Mouse (Mus musculus) thymus, adult 2 months (tissue): ENCODE results near the gene Cd79b. TPM values are rescaled to one million over a fixed set of nuclear protein-coding genes. Genes with fewer than 3 reads are reported as not detected.

Experiments used
- DNase-seq: peaks from one replicate; pipeline ENCODE4 v3.0.0; 2021
- H3K27ac ChIP-seq: fragments of 200-500 bp; 2 replicates; pipeline ENCODE4 v1.5.1; 2012; ENCODE audit warnings: low read length, control low read depth; ENCODE audit not compliant: control insufficient read depth, insufficient read depth
- H3K27me3 ChIP-seq: fragments of 200-500 bp; 2 replicates; pipeline ENCODE4 v1.6.1; 2012; ENCODE audit warnings: mild to moderate bottlenecking, low read length, moderate library complexity, mixed read lengths; ENCODE audit not compliant: control insufficient read depth, insufficient read depth
- H3K36me3 ChIP-seq: fragments of 200-500 bp; 2 replicates; pipeline ENCODE4 v1.6.1; 2012; ENCODE audit warnings: mild to moderate bottlenecking, low read length, moderate library complexity; ENCODE audit not compliant: control insufficient read depth, insufficient read depth
- H3K4me1 ChIP-seq: fragments of 200-500 bp; replicated peaks from 2 replicates; pipeline ENCODE4 v1.6.1; 2012; ENCODE audit warnings: low read length; ENCODE audit not compliant: control insufficient read depth, insufficient read depth
- H3K4me3 ChIP-seq: fragments of 200-500 bp; 2 replicates; pipeline ENCODE4 v1.5.1; 2012; ENCODE audit warnings: mild to moderate bottlenecking, low read length, control low read depth, moderate library complexity; ENCODE audit not compliant: control insufficient read depth, insufficient read depth
- CTCF ChIP-seq: fragments of 200-500 bp; IDR thresholded peaks from 2 replicates; pipeline ENCODE4 v1.5.1; 2012; ENCODE audit warnings: mild to moderate bottlenecking, control low read depth, low read length, moderate library complexity, borderline replicate concordance; ENCODE audit not compliant: control insufficient read depth, poor library complexity, insufficient read depth; ENCODE audit errors: extremely low read depth
- POLR2A ChIP-seq: fragments of 200-500 bp; IDR thresholded peaks from 2 replicates; pipeline ENCODE4 v1.6.1; 2012; ENCODE audit warnings: mild to moderate bottlenecking, low read length, control low read depth, moderate library complexity; ENCODE audit not compliant: control insufficient read depth, poor library complexity, insufficient read depth; ENCODE audit errors: extremely low read depth
- WGBS: fragments of 180-500 bp; shearing (Covaris S2); methylation state at CpG from one replicate; pipeline ENCODE4 v1.1.7; 2018; 5-methylcytosine and 5-hydroxymethylcytosine counted together
- polyA plus RNA-seq: library from polyadenylated mRNA; depleted of rRNA; stranded (reverse); fragments of >200 nt; gene quantifications from 2 replicates; pipeline ENCODE4 v1.2.3, GENCODE M21; 2012; rRNA removed

The Cd79b gene
- polyA plus RNA-seq = 33.2 and 39.6 TPM in 2 replicates

GRCm38 (mm10) chr11:106314333-106314812 is at the start of gene Cd79b:
Gene Cd79b (minus strand): TSS chr11:106314762.
- TF ChIP-seq POLR2A (no peak), CTCF (no peak)

GRCm38 (mm10) chr11:106359350-106359749 is 44.8 kb upstream of the Cd79b start:
- no peaks in the 10 kb centered on the region for H3K27me3 ChIP-seq
- DNase-seq = peak; percentile 55
- no peaks in the 10 kb centered on the region for H3K36me3 ChIP-seq
- peak; percentile 79; the same call in 1 of the 2 replicates for TF ChIP-seq CTCF
- TF ChIP-seq POLR2A = no peak
- H3K27ac ChIP-seq = no peak overlapping the region
- 28% methylated on average over 5 of the region's 5 CpGs for WGBS
- no peak overlapping the region for H3K4me3 ChIP-seq
- peaks cover 11% of the 10 kb centered on the region for H3K4me1 ChIP-seq

More at GRCm38 (mm10) chr11:106314333-106314812, at the start of gene Cd79b:
- H3K36me3 ChIP-seq = no peaks in the 10 kb centered on the region
- H3K4me1 ChIP-seq = peaks cover 49% of the 10 kb centered on the region
- no peak for DNase-seq
- 18% methylated on average over 9 of the region's 9 CpGs for WGBS
- peak within 1 kb of the TSS; percentile 27; the same call in 1 of the 2 replicates for H3K27ac ChIP-seq
- H3K4me3 ChIP-seq = peak within 1 kb of the TSS; percentile 62
- no peaks in the 10 kb centered on the region for H3K27me3 ChIP-seq

GRCm38 (mm10) chr11:106355382-106356128 is 41.0 kb upstream of the Cd79b start:
- DNase-seq = no peak
- Histone ChIP-seq H3K27me3 (no peaks in the 10 kb centered on the region), H3K36me3 (no peaks in the 10 kb centered on the region), H3K4me3 (no peak overlapping the region), H3K27ac (no peak overlapping the region), H3K4me1 (peaks cover 13% of the 10 kb centered on the region)
- WGBS = 30% methylated on average over 19 of the region's 19 CpGs
- TF ChIP-seq CTCF (no peak), POLR2A (no peak)

- no peak overlapping the region for H3K4me3 ChIP-seq
- H3K4me1 ChIP-seq = peaks cover 13% of the 10 kb centered on the region
- no peaks in the 10 kb centered on the region for H3K36me3 ChIP-seq
- H3K27ac ChIP-seq = no peak overlapping the region
- 49% methylated on average over 1 of the region's 1 CpGs for WGBS
- no peak for DNase-seq
- TF ChIP-seq CTCF (no peak), POLR2A (no peak)
- H3K27me3 ChIP-seq = no peaks in the 10 kb centered on the region
Observed at GRCm38 (mm10) chr11:106354181-106354580, 39.6 kb upstream of the Cd79b start.

GRCm38 (mm10) chr11:106353188-106353587 is 38.6 kb upstream of the Cd79b start, which contains the start of gene Scn4a:
Gene Scn4a (minus strand): TSS chr11:106353288.
- no peak within 1 kb of the TSS for H3K27ac ChIP-seq
- no peak for DNase-seq
- H3K4me3 ChIP-seq = no peak within 1 kb of the TSS
- no peaks in the 10 kb centered on the region for H3K36me3 ChIP-seq
- TF ChIP-seq POLR2A (no peak), CTCF (no peak)
- H3K27me3 ChIP-seq = no peaks in the 10 kb centered on the region
- H3K4me1 ChIP-seq = peaks cover 13% of the 10 kb centered on the region
- 96% methylated on average over 12 of the region's 12 CpGs for WGBS

GRCm38 (mm10) chr11:106351941-106352340 is 37.4 kb upstream of the Cd79b start:
- Histone ChIP-seq H3K36me3 (no peaks in the 10 kb centered on the region), H3K27me3 (no peaks in the 10 kb centered on the region), H3K4me3 (no peak overlapping the region), H3K4me1 (peaks cover 13% of the 10 kb centered on the region), H3K27ac (no peak overlapping the region)
- 29% methylated on average over 4 of the region's 4 CpGs for WGBS
- no peak for TF ChIP-seq CTCF
- TF ChIP-seq POLR2A = no peak
- no peak for DNase-seq
